Mouse (Mus musculus) lung, embryonic 16.5 days (tissue): ENCODE measurements around the gene Celsr1. TPM values are rescaled to one million over a fixed set of nuclear protein-coding genes. Genes with fewer than 3 reads are reported as not detected.

Experiments used
- ATAC-seq: fragments of 200-750 bp; cut with Nextera tagmentation; 2 replicates; pipeline ENCODE4 v1.8.0; 2017; ENCODE audit warnings: low read depth, mild to moderate bottlenecking, moderate library complexity
- H3K27ac ChIP-seq: fragments of 300-500 bp; sonication (generic); 2 replicates; pipeline ENCODE4 v1.5.1; 2014; ENCODE audit warnings: mild to moderate bottlenecking, control low read depth, low read length
- H3K27me3 ChIP-seq: fragments of 300-500 bp; sonication (generic); 2 replicates; pipeline ENCODE4 v1.6.1; 2014; ENCODE audit warnings: low read depth, low read length, mixed read lengths; ENCODE audit not compliant: control insufficient read depth, insufficient read depth
- H3K36me3 ChIP-seq: fragments of 300-500 bp; sonication (generic); 2 replicates; pipeline ENCODE4 v1.6.1; 2014; ENCODE audit warnings: low read length; ENCODE audit not compliant: control insufficient read depth, insufficient read depth
- H3K4me1 ChIP-seq: fragments of 300-500 bp; sonication (generic); replicated peaks from 2 replicates; pipeline ENCODE4 v1.6.1; 2014; ENCODE audit warnings: low read length, mixed read lengths; ENCODE audit not compliant: control insufficient read depth, insufficient read depth
- H3K4me2 ChIP-seq: fragments of 300-500 bp; sonication (generic); 2 replicates; pipeline ENCODE4 v1.6.1; 2014; ENCODE audit warnings: low read depth, low read length, control low read depth
- H3K4me3 ChIP-seq: fragments of 300-500 bp; sonication (generic); 2 replicates; pipeline ENCODE4 v1.5.1; 2014; ENCODE audit warnings: mild to moderate bottlenecking, low read length, control low read depth
- H3K9ac ChIP-seq: fragments of 300-500 bp; sonication (generic); 2 replicates; pipeline ENCODE4 v1.6.1; 2014; ENCODE audit warnings: low read length, control low read depth
- H3K9me3 ChIP-seq: fragments of 300-500 bp; sonication (generic); 2 replicates; pipeline ENCODE4 v1.6.1; 2016; ENCODE audit warnings: low read length; ENCODE audit not compliant: control insufficient read depth
- WGBS: fragments of 180-500 bp; shearing (Covaris S2); extraction: QIAGEN DNeasy Blood & Tissue Kit; methylation state at CpG from one replicate; pipeline ENCODE4 v1.1.7; 2014; 5-methylcytosine and 5-hydroxymethylcytosine counted together
- polyA plus RNA-seq: library from polyadenylated mRNA; unstranded; fragments of >200 nt; fragmentation: Nextera tagmentation; extraction: Ambion mirVana; gene quantifications from 2 replicates; pipeline ENCODE4 v1.2.1, GENCODE M21; 2015

Celsr1 gene
- polyA plus RNA-seq, 1 experiment from 2014 or later = 3.6 TPM

- Histone ChIP-seq H3K4me2 (no peak overlapping the region), H3K36me3 (no peaks in the 10 kb centered on the region), H3K27me3 (no peaks in the 10 kb centered on the region), H3K9ac (no peak overlapping the region), H3K9me3 (no peaks in the 10 kb centered on the region), H3K4me1 (peaks cover 20% of the 10 kb centered on the region), H3K27ac (peak overlapping the region; percentile 80), H3K4me3 (no peak overlapping the region)
- 55% methylated on average over 16 of the region's 16 CpGs for WGBS
- peak; percentile 73 for ATAC-seq
Observed at GRCm38 (mm10) chr15:85949421-85950164, 84.0 kb downstream of the Celsr1 start.

GRCm38 (mm10) chr15:85947967-85948366, 85.6 kb downstream of the Celsr1 start:
- no peak for ATAC-seq
- H3K4me2 ChIP-seq = no peak overlapping the region
- H3K27ac ChIP-seq = peak overlapping the region; percentile 51
- H3K9me3 ChIP-seq = no peaks in the 10 kb centered on the region
- H3K36me3 ChIP-seq = no peaks in the 10 kb centered on the region
- no peak overlapping the region for H3K9ac ChIP-seq
- peaks cover 20% of the 10 kb centered on the region for H3K4me1 ChIP-seq
- no peaks in the 10 kb centered on the region for H3K27me3 ChIP-seq
- no peak overlapping the region for H3K4me3 ChIP-seq
- WGBS = 40% methylated on average over 8 of the region's 8 CpGs

- H3K4me1 ChIP-seq = peaks cover 20% of the 10 kb centered on the region
- no peak overlapping the region for H3K4me2 ChIP-seq
- peak overlapping the region; percentile 51; the same call in 1 of the 2 replicates for H3K27ac ChIP-seq
- 39% methylated on average over 9 of the region's 9 CpGs for WGBS
- H3K4me3 ChIP-seq = no peak overlapping the region
- no peaks in the 10 kb centered on the region for H3K36me3 ChIP-seq
- ATAC-seq = peak; percentile 40
- no peaks in the 10 kb centered on the region for H3K27me3 ChIP-seq
- no peaks in the 10 kb centered on the region for H3K9me3 ChIP-seq
- no peak overlapping the region for H3K9ac ChIP-seq
Observed at GRCm38 (mm10) chr15:85947541-85947940, 86.0 kb downstream of the Celsr1 start.

- H3K4me1 ChIP-seq = peaks cover 8% of the 10 kb centered on the region
- H3K4me2 ChIP-seq = no peak overlapping the region
- H3K27ac ChIP-seq = no peak overlapping the region
- H3K4me3 ChIP-seq = no peak overlapping the region
- H3K9me3 ChIP-seq = no peaks in the 10 kb centered on the region
- ATAC-seq = peak; percentile 86
- no peaks in the 10 kb centered on the region for H3K36me3 ChIP-seq
- WGBS = 13% methylated on average over 5 of the region's 5 CpGs
- no peak overlapping the region for H3K9ac ChIP-seq
- H3K27me3 ChIP-seq = no peaks in the 10 kb centered on the region
Observed at GRCm38 (mm10) chr15:85935627-85936049, 97.9 kb downstream of the Celsr1 start.

GRCm38 (mm10) chr15:85928161-85928560, 105.4 kb downstream of the Celsr1 start:
- H3K36me3 ChIP-seq = peaks cover 5% of the 10 kb centered on the region; the same call in 1 of the 2 replicates
- no peaks in the 10 kb centered on the region for H3K4me1 ChIP-seq
- ATAC-seq = no peak
- no peaks in the 10 kb centered on the region for H3K27me3 ChIP-seq
- H3K4me2 ChIP-seq = no peak overlapping the region
- H3K27ac ChIP-seq = no peak overlapping the region
- H3K9ac ChIP-seq = no peak overlapping the region
- no peak overlapping the region for H3K4me3 ChIP-seq
- WGBS = 70% methylated on average over 12 of the region's 12 CpGs
- no peaks in the 10 kb centered on the region for H3K9me3 ChIP-seq

- H3K27ac ChIP-seq = no peak overlapping the region
- no peak overlapping the region for H3K9ac ChIP-seq
- H3K9me3 ChIP-seq = no peaks in the 10 kb centered on the region
- WGBS = 88% methylated on average over 11 of the region's 11 CpGs
- ATAC-seq = no peak
- H3K4me3 ChIP-seq = no peak overlapping the region
- H3K4me1 ChIP-seq = no peaks in the 10 kb centered on the region
- no peaks in the 10 kb centered on the region for H3K27me3 ChIP-seq
- H3K4me2 ChIP-seq = no peak overlapping the region
- H3K36me3 ChIP-seq = peaks cover 2% of the 10 kb centered on the region; the same call in 1 of the 2 replicates
Observed at GRCm38 (mm10) chr15:85921855-85922254, 111.7 kb downstream of the Celsr1 start.

- 71% methylated on average over 8 of the region's 8 CpGs for WGBS
- ATAC-seq = no peak
Observed at GRCm38 (mm10) chr15:85919892-85920248, 113.7 kb downstream of the Celsr1 start.

GRCm38 (mm10) chr15:85919191-85919891, 114.2 kb downstream of the Celsr1 start:
- ATAC-seq = no peak
- Histone ChIP-seq H3K9ac (no peak overlapping the region), H3K9me3 (no peaks in the 10 kb centered on the region), H3K36me3 (no peaks in the 10 kb centered on the region; the same call in 1 of the 2 replicates), H3K4me3 (no peak overlapping the region), H3K4me1 (no peaks in the 10 kb centered on the region), H3K4me2 (no peak overlapping the region), H3K27ac (no peak overlapping the region), H3K27me3 (no peaks in the 10 kb centered on the region)
- 55% methylated on average over 8 of the region's 8 CpGs for WGBS

More at GRCm38 (mm10) chr15:85919892-85920248, 113.7 kb downstream of the Celsr1 start:
- Histone ChIP-seq H3K9me3 (no peaks in the 10 kb centered on the region), H3K4me3 (no peak overlapping the region), H3K27ac (no peak overlapping the region), H3K27me3 (no peaks in the 10 kb centered on the region), H3K4me1 (no peaks in the 10 kb centered on the region), H3K4me2 (no peak overlapping the region), H3K36me3 (no peaks in the 10 kb centered on the region; the same call in 1 of the 2 replicates), H3K9ac (no peak overlapping the region)

- no peak for ATAC-seq
- Histone ChIP-seq H3K9me3 (no peaks in the 10 kb centered on the region), H3K4me3 (no peak overlapping the region), H3K27ac (no peak overlapping the region), H3K9ac (no peak overlapping the region), H3K4me1 (peaks cover 9% of the 10 kb centered on the region), H3K4me2 (no peak overlapping the region), H3K27me3 (no peaks in the 10 kb centered on the region), H3K36me3 (peaks cover 2% of the 10 kb centered on the region)
- WGBS = 18% methylated on average over 2 of the region's 2 CpGs
Observed at GRCm38 (mm10) chr15:85913605-85914004, 120.0 kb downstream of the Celsr1 start.
